Mouse (Mus musculus): ENCODE data around the gene Card19. TPM values are rescaled to one million over a fixed set of nuclear protein-coding genes. Genes with fewer than 3 reads are reported as not detected.

Card19 gene
- total RNA-seq (2021), result 10 to 100 TPM in 1 of 2 experiments, 1 to 10 TPM in 1; 7.6 to 12.6 TPM

- intact Hi-C loops (cut with DNase I), result no loop called here
- DNase-seq, result peak; percentile 93
Measured at GRCm38 (mm10) chr13:49215504-49216219, at the start of gene Card19. Gene Card19, minus strand, starts transcription at chr13:49216037.

GRCm38 (mm10) chr13:49260036-49260722 lies 44.3 kb upstream of the Card19 start:
- no peak for DNase-seq
- intact Hi-C loops (cut with DNase I), result no loop called here

- no peak for DNase-seq
- intact Hi-C loops (cut with DNase I), result no loop called here
Measured at GRCm38 (mm10) chr13:49257819-49258313, 42.0 kb upstream of the Card19 start.

- intact Hi-C loops (cut with DNase I), result no loop called here
- DNase-seq, result no peak
Measured at GRCm38 (mm10) chr13:49252746-49253145, 36.9 kb upstream of the Card19 start.

- no peak for DNase-seq
- intact Hi-C loops (cut with DNase I), result no loop called here
Measured at GRCm38 (mm10) chr13:49252113-49252512, 36.3 kb upstream of the Card19 start.

- intact Hi-C loops (cut with DNase I), result no loop called here
- DNase-seq, result no peak
Measured at GRCm38 (mm10) chr13:49250716-49251517, 35.1 kb upstream of the Card19 start.

GRCm38 (mm10) chr13:49249634-49250033 lies 33.8 kb upstream of the Card19 start:
- DNase-seq, result no peak
- intact Hi-C loops (cut with DNase I), result no loop called here

GRCm38 (mm10) chr13:49248923-49249322 lies 33.1 kb upstream of the Card19 start:
- no peak for DNase-seq
- intact Hi-C loops (cut with DNase I), result no loop called here

- no peak for DNase-seq
- intact Hi-C loops (cut with DNase I), result no loop called here
Measured at GRCm38 (mm10) chr13:49248467-49248862, 32.6 kb upstream of the Card19 start, which contains the start of gene Susd3. Gene Susd3, minus strand, starts transcription at chr13:49248706.

GRCm38 (mm10) chr13:49247740-49248466 lies 32.1 kb upstream of the Card19 start:
- DNase-seq, result no peak
- intact Hi-C loops (cut with DNase I), result no loop called here

GRCm38 (mm10) chr13:49247232-49247739 lies 31.4 kb upstream of the Card19 start:
- DNase-seq, result no peak
- intact Hi-C loops (cut with DNase I), result no loop called here

- no peak for DNase-seq
- intact Hi-C loops (cut with DNase I), result no loop called here
Measured at GRCm38 (mm10) chr13:49246626-49247025, 30.8 kb upstream of the Card19 start.

- intact Hi-C loops (cut with DNase I), result no loop called here
- no peak for DNase-seq
Measured at GRCm38 (mm10) chr13:49246011-49246410, 30.2 kb upstream of the Card19 start.

GRCm38 (mm10) chr13:49245251-49245650 lies 29.4 kb upstream of the Card19 start:
- intact Hi-C loops (cut with DNase I), result no loop called here
- no peak for DNase-seq

- DNase-seq, result no peak
- intact Hi-C loops (cut with DNase I), result no loop called here
Measured at GRCm38 (mm10) chr13:49243492-49243891, 27.7 kb upstream of the Card19 start.

GRCm38 (mm10) chr13:49242321-49243065 lies 26.7 kb upstream of the Card19 start:
- DNase-seq, result no peak
- intact Hi-C loops (cut with DNase I), result no loop called here

- DNase-seq, result no peak
- intact Hi-C loops (cut with DNase I), result no loop called here
Measured at GRCm38 (mm10) chr13:49238737-49239136, 22.9 kb upstream of the Card19 start.

GRCm38 (mm10) chr13:49237617-49238016 lies 21.8 kb upstream of the Card19 start:
- intact Hi-C loops (cut with DNase I), result no loop called here
- no peak for DNase-seq

GRCm38 (mm10) chr13:49234711-49235110 lies 18.9 kb upstream of the Card19 start:
- no peak for DNase-seq
- intact Hi-C loops (cut with DNase I), result no loop called here
